Mouse (Mus musculus) heart, embryonic 15.5 days (tissue): ENCODE data around the gene Col28a1. TPM values are rescaled to one million over a fixed set of nuclear protein-coding genes. Genes with fewer than 3 reads are reported as not detected.

Experiments
- ATAC-seq: fragments of 200-750 bp; cut with Nextera tagmentation; replicated peaks from 2 replicates; pipeline ENCODE4 v1.8.0; 2017; ENCODE audit warnings: low read depth, moderate TSS enrichment; ENCODE audit not compliant: insufficient number of reproducible peaks, insufficient read depth, low FRiP score
- H3K27ac ChIP-seq: fragments of 300-500 bp; sonication (generic); 2 replicates; pipeline ENCODE4 v1.5.1; 2015; ENCODE audit warnings: mild to moderate bottlenecking, inconsistent platforms
- H3K27me3 ChIP-seq: fragments of 300-500 bp; sonication (generic); 2 replicates; pipeline ENCODE4 v1.6.1; 2015; ENCODE audit warnings: inconsistent platforms
- H3K36me3 ChIP-seq: fragments of 300-500 bp; sonication (generic); 2 replicates; pipeline ENCODE4 v1.6.1; 2015; ENCODE audit warnings: mild to moderate bottlenecking, inconsistent platforms
- H3K4me1 ChIP-seq: fragments of 300-500 bp; sonication (generic); replicated peaks from 2 replicates; pipeline ENCODE4 v1.6.1; 2015; ENCODE audit warnings: inconsistent platforms
- H3K4me2 ChIP-seq: fragments of 300-500 bp; sonication (generic); 2 replicates; pipeline ENCODE4 v1.6.1; 2015; ENCODE audit warnings: inconsistent platforms, mild to moderate bottlenecking, moderate library complexity
- H3K4me3 ChIP-seq: fragments of 300-500 bp; sonication (generic); 2 replicates; pipeline ENCODE4 v1.5.1; 2015; ENCODE audit warnings: mild to moderate bottlenecking, inconsistent platforms
- H3K9ac ChIP-seq: fragments of 300-500 bp; sonication (generic); 2 replicates; pipeline ENCODE4 v1.6.1; 2015; ENCODE audit warnings: mild to moderate bottlenecking, inconsistent platforms
- H3K9me3 ChIP-seq: fragments of 300-500 bp; sonication (generic); replicated peaks from 2 replicates; pipeline ENCODE4 v1.6.1; 2016; ENCODE audit warnings: inconsistent platforms
- WGBS: fragments of 180-500 bp; shearing (Covaris S2); methylation state at CpG from one replicate; pipeline ENCODE4 v1.1.7; 2015; ENCODE audit warnings: mixed read lengths; 5-methylcytosine and 5-hydroxymethylcytosine counted together
- polyA plus RNA-seq: library from polyadenylated mRNA; unstranded; fragments of >200 nt; fragmentation: Nextera tagmentation; extraction: Ambion mirVana; gene quantifications from 2 replicates; pipeline ENCODE4 v1.2.1, GENCODE M21; 2015

The Col28a1 gene
- polyA plus RNA-seq, 1 experiment from 2014 or later, result 0.19 TPM

DNA sequence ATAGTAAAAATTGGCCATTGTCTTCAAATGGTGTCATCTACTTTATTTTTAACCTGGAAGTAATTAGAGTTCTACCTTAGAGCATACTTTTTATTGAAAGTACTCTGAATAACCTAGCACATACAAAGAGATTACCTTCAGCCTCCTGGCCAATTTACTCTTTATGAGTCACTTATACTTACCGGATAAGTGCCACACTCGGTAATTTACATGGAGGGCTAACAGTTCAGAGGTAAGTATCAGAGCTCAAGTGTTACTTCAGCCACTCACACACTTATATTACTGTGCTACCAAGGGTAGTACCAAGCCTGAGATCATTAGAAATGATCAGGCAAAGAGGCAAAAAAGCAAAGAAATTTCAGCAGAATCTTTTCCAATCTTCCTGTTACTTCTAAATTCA, 73.8 kb downstream of the Col28a1 start:
- H3K4me1 ChIP-seq, result no peaks in the 10 kb centered on the region
- no peak overlapping the region for H3K9ac ChIP-seq
- 78% methylated on average over 2 of the region's 2 CpGs for WGBS
- no peaks in the 10 kb centered on the region for H3K9me3 ChIP-seq
- H3K4me3 ChIP-seq, result no peak overlapping the region
- no peaks in the 10 kb centered on the region for H3K27me3 ChIP-seq
- no peak overlapping the region for H3K27ac ChIP-seq
- no peak overlapping the region for H3K4me2 ChIP-seq
- H3K36me3 ChIP-seq, result no peaks in the 10 kb centered on the region
- no peak for ATAC-seq

DNA sequence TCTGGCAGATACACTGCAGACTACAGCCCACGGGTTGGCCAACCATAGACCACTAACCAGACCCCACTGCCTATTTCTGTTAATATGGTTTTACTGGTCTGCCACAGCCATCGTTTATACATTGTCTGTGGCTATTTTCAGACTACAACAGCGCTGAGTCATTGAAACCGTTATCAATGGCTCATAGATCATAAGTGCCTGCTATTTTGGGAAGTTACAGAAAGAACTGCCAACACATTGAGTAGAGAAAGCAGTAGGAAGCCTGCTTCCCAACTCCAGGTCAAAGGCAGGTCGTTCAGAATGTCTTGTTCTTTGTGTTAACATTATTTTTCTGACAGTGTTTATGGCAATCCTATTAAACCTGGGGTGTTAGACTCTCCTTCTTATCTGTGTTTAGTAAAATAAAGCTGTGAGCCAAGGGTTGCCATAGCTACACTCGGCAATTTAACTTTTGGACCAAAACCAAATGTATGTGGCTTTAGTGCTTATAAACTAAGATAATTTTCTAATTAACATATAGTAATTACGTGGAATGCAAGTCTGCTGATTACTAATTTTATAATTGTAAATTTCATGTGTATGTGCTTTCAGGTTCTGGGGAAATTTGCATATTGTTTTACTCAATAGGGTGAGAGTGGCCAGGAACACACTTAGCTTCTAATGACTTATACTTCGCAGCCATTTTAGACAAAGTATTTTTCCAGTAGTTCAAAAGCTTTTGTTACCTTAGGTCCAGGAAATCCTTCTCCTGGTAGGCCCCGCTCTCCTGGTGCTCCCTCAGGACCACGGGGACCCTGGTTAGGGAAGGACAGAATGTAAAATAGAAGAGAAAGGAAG, 86.3 kb downstream of the Col28a1 start:
- Histone ChIP-seq H3K27ac (peak overlapping the region; percentile 84), H3K9ac (no peak overlapping the region), H3K36me3 (no peaks in the 10 kb centered on the region), H3K4me1 (peaks cover 11% of the 10 kb centered on the region), H3K4me2 (no peak overlapping the region), H3K9me3 (no peaks in the 10 kb centered on the region), H3K4me3 (no peak overlapping the region), H3K27me3 (no peaks in the 10 kb centered on the region)
- ATAC-seq, result peak; percentile 86
- WGBS, result 43% methylated on average over 10 of the region's 10 CpGs

DNA sequence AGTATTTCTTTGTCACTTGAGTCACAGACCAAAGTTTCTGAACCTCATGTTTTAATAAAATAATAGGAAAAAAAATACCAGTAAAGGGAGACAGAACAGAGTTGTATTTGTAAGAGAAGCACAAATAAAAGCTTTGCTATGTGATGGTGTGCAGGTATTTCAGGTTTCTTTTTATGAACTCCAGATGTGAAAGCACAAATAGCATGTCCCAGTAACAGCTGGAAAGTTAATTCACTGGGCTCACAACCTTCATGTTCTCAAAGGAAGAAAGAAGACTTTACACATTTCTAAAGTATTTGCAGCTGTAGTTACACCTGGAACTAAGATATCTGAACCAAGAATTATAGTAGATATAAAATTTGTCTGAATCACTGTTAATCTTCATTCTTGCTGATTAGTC, 91.2 kb downstream of the Col28a1 start:
- no peak overlapping the region for H3K4me3 ChIP-seq
- no peaks in the 10 kb centered on the region for H3K9me3 ChIP-seq
- H3K9ac ChIP-seq, result no peak overlapping the region
- no peaks in the 10 kb centered on the region for H3K36me3 ChIP-seq
- no peaks in the 10 kb centered on the region for H3K27me3 ChIP-seq
- no peak overlapping the region for H3K27ac ChIP-seq
- H3K4me1 ChIP-seq, result peaks cover 5% of the 10 kb centered on the region; the same call in 1 of the 2 replicates
- no peak for ATAC-seq
- no peak overlapping the region for H3K4me2 ChIP-seq

DNA sequence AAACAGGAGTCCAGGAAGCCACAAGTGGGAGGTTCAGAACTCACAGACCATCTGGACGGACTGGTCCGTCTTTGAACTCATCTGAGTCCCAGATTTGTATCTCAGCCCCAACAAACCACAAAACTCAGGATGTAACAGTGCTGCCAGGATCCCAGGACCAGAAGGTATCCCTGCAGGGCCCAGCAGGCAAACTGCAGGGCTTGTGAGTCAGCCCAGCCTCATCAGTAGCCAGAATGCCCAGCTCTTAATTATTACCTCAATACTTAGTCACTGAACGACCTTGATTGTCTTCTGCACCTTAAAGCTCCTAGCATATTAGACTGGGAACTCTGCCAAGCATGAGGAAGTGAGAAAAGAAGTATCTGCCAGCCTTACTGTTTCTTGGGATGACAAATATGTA, 96.6 kb downstream of the Col28a1 start:
- WGBS, result 51% methylated on average over 3 of the region's 3 CpGs
- H3K36me3 ChIP-seq, result no peaks in the 10 kb centered on the region
- no peaks in the 10 kb centered on the region for H3K27me3 ChIP-seq
- no peak overlapping the region for H3K27ac ChIP-seq
- no peak overlapping the region for H3K9ac ChIP-seq
- H3K9me3 ChIP-seq, result no peaks in the 10 kb centered on the region
- H3K4me2 ChIP-seq, result no peak overlapping the region
- H3K4me1 ChIP-seq, result 0 out of 2 replicates have a peak, but pooled peaks cover 6% of the 10 kb centered on the region
- H3K4me3 ChIP-seq, result no peak overlapping the region
- no peak for ATAC-seq

DNA sequence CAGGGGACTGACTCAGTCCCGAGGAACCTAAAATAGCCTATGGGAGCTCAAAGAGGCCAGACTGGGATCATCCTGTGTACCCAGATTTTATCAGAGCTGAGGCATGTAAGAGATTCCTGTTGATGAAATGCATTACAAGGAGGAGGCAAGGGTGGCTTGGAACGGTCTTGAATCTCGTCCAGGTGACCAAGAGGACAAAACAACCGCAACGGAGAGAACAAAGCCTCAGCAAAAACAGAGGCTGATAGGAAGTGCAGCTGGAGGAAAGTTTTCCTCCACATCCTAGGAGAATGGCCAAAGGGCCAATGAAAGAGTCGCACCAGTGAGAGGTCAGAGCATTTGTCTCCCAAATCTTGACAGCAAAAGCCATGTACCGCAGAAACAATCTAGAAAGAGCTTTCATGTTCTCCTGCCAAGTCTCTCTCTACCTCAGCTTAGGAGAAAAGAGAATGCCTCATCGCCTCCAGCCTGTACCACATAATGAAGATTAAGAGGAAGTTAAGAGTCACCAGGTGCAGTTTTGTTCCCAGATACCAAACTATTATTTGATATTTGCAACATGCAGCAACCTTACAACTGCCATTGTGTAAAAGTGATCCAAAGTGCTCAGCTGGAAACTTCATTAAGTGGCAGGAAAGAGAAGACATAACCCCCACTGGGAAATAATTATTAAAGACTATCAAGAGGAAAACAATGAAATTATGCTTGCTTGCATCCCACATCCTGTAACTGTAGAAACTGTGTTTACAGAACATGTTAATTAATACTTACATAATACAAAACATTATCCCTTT, 98.1 kb downstream of the Col28a1 start:
- Histone ChIP-seq H3K9ac (no peak overlapping the region), H3K27me3 (no peaks in the 10 kb centered on the region), H3K9me3 (no peaks in the 10 kb centered on the region), H3K36me3 (no peaks in the 10 kb centered on the region), H3K4me1 (0 out of 2 replicates have a peak, but pooled peaks cover 6% of the 10 kb centered on the region), H3K4me3 (no peak overlapping the region), H3K4me2 (no peak overlapping the region), H3K27ac (no peak overlapping the region)
- 0 out of 2 replicates have a peak, but pooled peaks have one; percentile 14 for ATAC-seq
- 52% methylated on average over 8 of the region's 8 CpGs for WGBS

DNA sequence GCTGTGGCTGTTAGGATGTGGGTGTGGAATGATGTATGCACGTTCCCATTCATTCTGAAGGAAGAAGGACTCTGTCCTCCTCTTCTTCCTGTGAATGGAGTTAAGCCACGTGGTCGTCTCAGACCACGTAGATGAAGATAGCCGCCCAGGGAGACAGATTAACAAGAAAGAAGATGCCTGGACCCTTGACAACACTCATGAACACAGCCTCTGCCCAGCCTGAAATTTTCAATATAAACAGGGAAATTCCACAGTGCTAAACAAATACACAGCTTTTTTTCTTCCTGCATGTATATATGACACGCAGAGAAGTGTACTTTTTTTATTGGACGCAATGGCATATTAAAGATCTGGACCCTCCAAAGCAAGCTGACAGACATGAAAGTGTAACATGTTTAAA, 98.9 kb downstream of the Col28a1 start:
- H3K4me1 ChIP-seq, result 0 out of 2 replicates have a peak, but pooled peaks cover 6% of the 10 kb centered on the region
- H3K9me3 ChIP-seq, result no peaks in the 10 kb centered on the region
- no peak for ATAC-seq
- no peak overlapping the region for H3K27ac ChIP-seq
- H3K4me2 ChIP-seq, result no peak overlapping the region
- H3K4me3 ChIP-seq, result no peak overlapping the region
- WGBS, result 76% methylated on average over 7 of the region's 7 CpGs
- H3K36me3 ChIP-seq, result no peaks in the 10 kb centered on the region
- no peak overlapping the region for H3K9ac ChIP-seq
- no peaks in the 10 kb centered on the region for H3K27me3 ChIP-seq

DNA sequence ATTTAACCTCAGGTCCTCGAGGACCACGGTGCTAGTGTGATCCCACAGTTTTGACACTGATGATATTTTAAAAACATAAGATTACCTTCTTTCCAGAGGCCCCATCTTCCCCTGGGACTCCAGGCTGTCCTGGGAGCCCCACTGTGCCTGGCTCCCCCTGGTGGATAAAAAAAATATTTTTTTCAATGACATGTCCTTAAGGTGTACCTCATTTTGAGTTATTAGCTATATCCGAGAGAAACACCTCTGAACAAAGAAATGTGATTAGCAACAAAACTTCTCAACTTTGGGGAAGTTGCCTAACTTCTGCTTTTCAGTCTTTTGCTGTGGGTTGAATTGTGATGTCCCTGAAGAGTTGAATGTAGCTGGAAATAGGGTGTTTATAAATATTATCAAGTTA, 105.6 kb downstream of the Col28a1 start:
- H3K27me3 ChIP-seq, result no peaks in the 10 kb centered on the region
- H3K4me3 ChIP-seq, result no peak overlapping the region
- H3K4me2 ChIP-seq, result no peak overlapping the region
- WGBS, result 55% methylated on average over 3 of the region's 3 CpGs
- no peak overlapping the region for H3K27ac ChIP-seq
- no peak for ATAC-seq
- H3K36me3 ChIP-seq, result no peaks in the 10 kb centered on the region
- H3K9ac ChIP-seq, result no peak overlapping the region
- H3K9me3 ChIP-seq, result no peaks in the 10 kb centered on the region
- H3K4me1 ChIP-seq, result 0 out of 2 replicates have a peak, but pooled peaks cover 2% of the 10 kb centered on the region

DNA sequence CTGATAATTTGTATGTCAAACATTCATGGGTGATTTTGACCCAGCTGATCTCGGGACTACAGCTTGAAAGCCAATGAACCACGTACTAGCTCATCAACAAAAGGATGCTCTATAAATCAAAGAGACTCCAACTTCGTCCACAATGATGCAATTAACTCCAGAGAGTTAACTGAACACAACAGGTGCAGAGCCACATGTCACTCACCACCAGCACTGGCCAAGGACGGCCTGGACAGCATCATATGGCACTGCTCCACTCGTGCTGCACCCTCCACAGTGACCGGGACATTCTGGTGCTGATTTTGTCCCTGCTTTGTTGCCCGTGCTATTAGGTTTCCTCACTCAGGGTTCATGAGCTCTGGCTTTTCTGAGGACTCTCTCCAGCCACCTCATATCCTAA, 107.6 kb downstream of the Col28a1 start:
- Histone ChIP-seq H3K36me3 (no peaks in the 10 kb centered on the region), H3K9ac (no peak overlapping the region), H3K9me3 (no peaks in the 10 kb centered on the region), H3K4me3 (no peak overlapping the region), H3K27me3 (no peaks in the 10 kb centered on the region), H3K4me2 (no peak overlapping the region), H3K27ac (no peak overlapping the region), H3K4me1 (0 out of 2 replicates have a peak, but pooled peaks cover 2% of the 10 kb centered on the region)
- WGBS, result 54% methylated on average over 7 of the region's 7 CpGs
- ATAC-seq, result no peak

DNA sequence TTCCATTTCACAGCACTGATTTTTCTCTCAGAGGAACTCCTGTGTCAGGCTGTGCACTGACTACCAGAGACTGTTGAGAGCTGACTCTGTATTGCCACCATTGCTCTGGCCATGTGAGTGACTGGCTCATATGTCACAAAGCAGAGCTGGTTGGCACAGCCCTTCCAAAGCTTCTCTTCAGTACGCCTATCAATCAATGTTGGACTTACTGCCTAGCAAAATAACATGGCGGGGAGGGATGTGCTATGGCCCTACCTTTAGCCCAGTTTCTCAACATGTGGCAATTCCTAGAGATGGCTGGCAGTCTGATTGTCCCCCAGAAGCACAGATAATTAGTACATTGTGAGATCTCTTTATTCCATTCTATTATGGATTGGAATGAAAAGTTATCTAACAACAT, 109.2 kb downstream of the Col28a1 start:
- WGBS, result 89% methylated on average over 2 of the region's 2 CpGs
- no peaks in the 10 kb centered on the region for H3K36me3 ChIP-seq
- H3K27ac ChIP-seq, result no peak overlapping the region
- H3K4me3 ChIP-seq, result no peak overlapping the region
- H3K4me2 ChIP-seq, result no peak overlapping the region
- ATAC-seq, result no peak
- H3K9ac ChIP-seq, result no peak overlapping the region
- no peaks in the 10 kb centered on the region for H3K9me3 ChIP-seq
- no peaks in the 10 kb centered on the region for H3K27me3 ChIP-seq
- H3K4me1 ChIP-seq, result 0 out of 2 replicates have a peak, but pooled peaks cover 2% of the 10 kb centered on the region

DNA sequence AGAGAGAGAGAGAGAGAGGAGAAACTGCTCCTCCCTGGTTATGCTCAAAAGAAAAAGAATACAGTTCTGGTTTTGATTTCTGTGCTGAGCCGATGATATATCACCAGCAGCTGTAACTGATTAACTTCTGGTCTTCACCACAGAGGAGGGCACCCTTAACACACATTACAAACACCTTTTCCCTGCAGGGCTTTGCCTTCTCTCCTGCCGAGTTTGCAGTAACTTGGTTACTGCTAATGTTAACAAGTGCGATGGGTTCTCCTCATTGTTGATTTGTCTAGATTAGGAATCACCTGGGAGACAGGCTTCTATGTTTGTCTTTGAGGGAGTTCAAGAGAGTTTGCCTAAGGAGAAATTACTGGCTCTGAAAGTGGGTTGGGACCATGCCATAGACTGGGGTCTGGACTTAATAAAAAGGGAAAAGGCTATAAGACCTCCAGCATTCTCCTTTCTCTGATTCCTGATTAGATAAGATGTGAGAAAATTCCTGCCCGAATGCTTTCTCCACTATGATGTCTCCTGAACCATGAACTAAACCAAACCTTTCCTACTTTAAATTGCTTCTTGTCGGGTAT, 114.8 kb downstream of the Col28a1 start:
- H3K9ac ChIP-seq, result no peak overlapping the region
- no peak overlapping the region for H3K27ac ChIP-seq
- WGBS, result 43% methylated on average over 5 of the region's 5 CpGs
- H3K36me3 ChIP-seq, result no peaks in the 10 kb centered on the region
- H3K4me1 ChIP-seq, result no peaks in the 10 kb centered on the region
- H3K9me3 ChIP-seq, result no peaks in the 10 kb centered on the region
- H3K4me2 ChIP-seq, result no peak overlapping the region
- no peak overlapping the region for H3K4me3 ChIP-seq
- no peaks in the 10 kb centered on the region for H3K27me3 ChIP-seq
- no peak for ATAC-seq

DNA sequence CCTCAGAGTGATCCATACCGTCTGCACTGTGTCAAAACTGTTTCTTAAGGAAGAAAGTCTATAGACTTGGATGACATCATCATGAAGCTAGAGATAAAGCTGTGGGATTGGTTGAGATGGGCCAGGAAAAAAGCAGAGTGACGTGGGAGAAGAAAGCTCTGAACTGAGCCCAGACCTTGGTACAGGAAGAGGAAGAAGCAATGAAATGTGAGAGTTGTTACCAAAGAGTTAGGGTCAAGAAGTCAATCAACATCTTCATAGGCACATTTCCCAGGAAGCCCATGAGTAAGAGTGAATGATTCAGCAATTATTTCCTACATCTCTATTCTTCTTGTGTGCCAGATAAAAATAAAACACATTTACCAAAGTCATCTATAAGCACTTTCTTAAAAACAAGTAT, 117.5 kb downstream of the Col28a1 start:
- Histone ChIP-seq H3K9me3 (no peaks in the 10 kb centered on the region), H3K4me3 (no peak overlapping the region), H3K4me2 (no peak overlapping the region), H3K9ac (no peak overlapping the region), H3K27ac (no peak overlapping the region), H3K36me3 (no peaks in the 10 kb centered on the region), H3K27me3 (no peaks in the 10 kb centered on the region), H3K4me1 (no peaks in the 10 kb centered on the region)
- no peak for ATAC-seq
- 55% methylated on average over 2 of the region's 2 CpGs for WGBS
